Mouse (Mus musculus) C2C12 (cell line): ENCODE data around the gene Kcne3.

Experiments
- CEBPB ChIP-seq: IDR thresholded peaks from one replicate; pipeline ENCODE4 v1.6.1; 2011; ENCODE audit warnings: low read depth, mild to moderate bottlenecking, control low read depth, moderate library complexity
- CTCF ChIP-seq: IDR thresholded peaks from one replicate; pipeline ENCODE4 v1.5.1; 2011; ENCODE audit not compliant: control insufficient read depth, insufficient read depth, insufficient read length
- FOSL1 ChIP-seq: IDR thresholded peaks from one replicate; pipeline ENCODE4 v1.8.0; 2011; ENCODE audit warnings: mild to moderate bottlenecking, low read length; ENCODE audit not compliant: poor library complexity, insufficient read depth, severe bottlenecking
- MAX ChIP-seq: IDR thresholded peaks from one replicate; pipeline ENCODE4 v1.6.1; 2011; ENCODE audit warnings: mild to moderate bottlenecking, control low read depth
- MYOD1 ChIP-seq: IDR thresholded peaks from one replicate; pipeline ENCODE4 v1.6.1; 2011; ENCODE audit warnings: low read depth; ENCODE audit not compliant: control insufficient read depth, insufficient read length
- MYOG ChIP-seq: IDR thresholded peaks from one replicate; pipeline ENCODE4 v1.6.1; 2011; ENCODE audit not compliant: control insufficient read depth, insufficient read length; ENCODE audit errors: extremely low read depth
- USF1 ChIP-seq: IDR thresholded peaks from one replicate; pipeline ENCODE4 v1.6.1; 2011; ENCODE audit warnings: low read depth, mild to moderate bottlenecking, control low read depth, moderate library complexity

- TF ChIP-seq CTCF (no peak), CEBPB (no peak), USF1 (no peak), MYOG (no peak), FOSL1 (no peak), MYOD1 (no peak), MAX (no peak)
Observed at GRCm38 (mm10) chr7:100187601-100188000, 11.3 kb downstream of the Kcne3 start.
